Mouse (Mus musculus) neural tube, embryonic 14.5 days (tissue): ENCODE measurements around the gene Slc35a3. TPM values are rescaled to one million over a fixed set of nuclear protein-coding genes. Genes with fewer than 3 reads are reported as not detected.
A peak's percentile ranks its signal among the peaks of the same experiment; 100 is the strongest.
"Not testable (repeated sequence)": the region's sequence is repeated elsewhere in the genome, so short reads cannot be mapped to it uniquely, and the experiment has no call there.

Source experiments
- ATAC-seq: fragments of 200-750 bp; cut with Nextera tagmentation; 2 replicates; pipeline ENCODE4 v1.8.0; 2017; ENCODE audit warnings: low read depth, mild to moderate bottlenecking, moderate TSS enrichment, moderate library complexity
- H3K27ac ChIP-seq: fragments of 300-500 bp; sonication (generic); 2 replicates; pipeline ENCODE4 v1.5.1; 2014; ENCODE audit warnings: low read depth, mild to moderate bottlenecking, control low read depth, low read length, moderate library complexity, mixed read lengths
- H3K27me3 ChIP-seq: fragments of 300-500 bp; sonication (generic); 2 replicates; pipeline ENCODE4 v1.6.1; 2014; ENCODE audit warnings: low read length; ENCODE audit not compliant: control insufficient read depth, insufficient read depth
- H3K36me3 ChIP-seq: fragments of 300-500 bp; sonication (generic); 2 replicates; pipeline ENCODE4 v1.6.1; 2014; ENCODE audit warnings: low read length, mixed read lengths; ENCODE audit not compliant: control insufficient read depth, insufficient read depth
- H3K4me1 ChIP-seq: fragments of 300-500 bp; sonication (generic); 2 replicates; pipeline ENCODE4 v1.6.1; 2014; ENCODE audit warnings: low read length; ENCODE audit not compliant: control insufficient read depth, insufficient read depth
- H3K4me2 ChIP-seq: fragments of 300-500 bp; sonication (generic); 2 replicates; pipeline ENCODE4 v1.6.1; 2014; ENCODE audit warnings: mild to moderate bottlenecking, low read depth, low read length, control low read depth
- H3K4me3 ChIP-seq: fragments of 300-500 bp; sonication (generic); 2 replicates; pipeline ENCODE4 v1.5.1; 2014; ENCODE audit warnings: low read depth, low read length, control low read depth, mixed read lengths
- H3K9ac ChIP-seq: fragments of 300-500 bp; sonication (generic); replicated peaks from 2 replicates; pipeline ENCODE4 v1.6.1; 2014; ENCODE audit warnings: low read depth, mild to moderate bottlenecking, control low read depth, low read length, mixed read lengths
- H3K9me3 ChIP-seq: fragments of 300-500 bp; sonication (generic); 2 replicates; pipeline ENCODE4 v1.6.1; 2016; ENCODE audit warnings: low read length; ENCODE audit not compliant: control insufficient read depth
- WGBS: fragments of 180-500 bp; shearing (Covaris S2); extraction: QIAGEN DNeasy Blood & Tissue Kit; methylation state at CpG from one replicate; pipeline ENCODE4 v1.1.7; 2014; 5-methylcytosine and 5-hydroxymethylcytosine counted together
- polyA plus RNA-seq: library from polyadenylated mRNA; unstranded; fragments of >200 nt; fragmentation: Nextera tagmentation; extraction: Ambion mirVana; gene quantifications from 2 replicates; pipeline ENCODE4 v1.2.1, GENCODE M21; 2014

Gene Slc35a3
- 10.5 and 11.7 TPM in 2 replicates for polyA plus RNA-seq

DNA sequence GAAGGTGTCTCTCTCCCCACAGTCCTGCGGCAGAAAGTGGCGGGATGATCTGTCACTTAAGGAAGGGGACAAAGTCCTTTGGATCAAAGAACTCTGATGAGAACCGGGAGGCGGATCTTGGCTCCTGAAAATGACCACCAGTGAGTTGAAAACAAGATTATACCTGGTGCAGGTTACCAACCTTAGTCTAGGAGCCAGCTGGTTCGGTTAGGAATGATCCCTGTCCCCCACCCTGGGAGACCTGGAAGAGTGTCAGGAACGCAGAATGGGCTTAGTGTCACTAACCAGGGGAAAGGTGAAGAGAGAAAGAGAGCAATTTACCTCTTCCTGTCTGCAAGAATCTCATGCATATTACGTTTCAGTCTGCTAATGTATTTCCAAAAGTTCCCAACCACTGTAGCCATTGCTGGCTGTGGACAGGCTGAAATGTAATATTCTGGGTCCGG, at the start of gene Slc35a3:
TSS of gene Slc35a3 (minus strand) at position 396 of the 446 bp plus-strand sequence.
- peak; percentile 35 for ATAC-seq
- H3K9me3 ChIP-seq = no peaks in the 10 kb centered on the region
- 3% methylated on average over 8 of the region's 8 CpGs for WGBS

DNA sequence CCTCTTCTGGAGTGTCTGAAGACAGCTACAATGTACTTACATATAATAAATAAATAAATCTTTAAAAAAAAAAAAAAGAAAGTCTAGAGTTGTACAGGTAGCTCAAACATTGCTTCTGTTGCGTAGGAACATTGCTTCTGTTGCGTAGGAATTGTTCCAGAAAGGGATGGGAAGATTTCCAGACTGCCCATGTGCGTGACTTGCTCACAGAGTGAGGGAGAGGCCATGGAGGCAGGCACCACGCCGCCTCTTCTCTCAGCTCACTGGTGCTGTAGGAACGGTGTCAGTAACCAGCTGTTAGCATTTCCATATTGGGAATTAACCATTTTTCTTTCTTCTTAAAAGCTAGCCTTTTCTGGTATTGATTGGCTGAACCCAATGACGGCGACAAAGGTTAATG, 40.2 kb upstream of the Slc35a3 start:
- Histone ChIP-seq H3K27me3 (no peaks in the 10 kb centered on the region), H3K27ac (no peak overlapping the region), H3K4me2 (no peak overlapping the region), H3K4me3 (no peak overlapping the region), H3K4me1 (no peaks in the 10 kb centered on the region), H3K9me3 (no peaks in the 10 kb centered on the region), H3K36me3 (peaks cover 21% of the 10 kb centered on the region), H3K9ac (no peak overlapping the region)
- WGBS = 95% methylated on average over 8 of the region's 8 CpGs
- ATAC-seq = no peak

More for the DNA sequence above, at the start of gene Slc35a3:
- H3K4me1 ChIP-seq = peaks cover 10% of the 10 kb centered on the region; the same call in 1 of the 2 replicates
- H3K4me2 ChIP-seq = peak within 1 kb of the TSS; percentile 73
- H3K4me3 ChIP-seq = peak within 1 kb of the TSS; percentile 93
- no peaks in the 10 kb centered on the region for H3K27me3 ChIP-seq
- H3K27ac ChIP-seq = 0 out of 2 replicates have a peak within 1 kb of the TSS, but pooled peaks have one; percentile 18
- peak within 1 kb of the TSS; percentile 94 for H3K9ac ChIP-seq
- no peaks in the 10 kb centered on the region for H3K36me3 ChIP-seq

DNA sequence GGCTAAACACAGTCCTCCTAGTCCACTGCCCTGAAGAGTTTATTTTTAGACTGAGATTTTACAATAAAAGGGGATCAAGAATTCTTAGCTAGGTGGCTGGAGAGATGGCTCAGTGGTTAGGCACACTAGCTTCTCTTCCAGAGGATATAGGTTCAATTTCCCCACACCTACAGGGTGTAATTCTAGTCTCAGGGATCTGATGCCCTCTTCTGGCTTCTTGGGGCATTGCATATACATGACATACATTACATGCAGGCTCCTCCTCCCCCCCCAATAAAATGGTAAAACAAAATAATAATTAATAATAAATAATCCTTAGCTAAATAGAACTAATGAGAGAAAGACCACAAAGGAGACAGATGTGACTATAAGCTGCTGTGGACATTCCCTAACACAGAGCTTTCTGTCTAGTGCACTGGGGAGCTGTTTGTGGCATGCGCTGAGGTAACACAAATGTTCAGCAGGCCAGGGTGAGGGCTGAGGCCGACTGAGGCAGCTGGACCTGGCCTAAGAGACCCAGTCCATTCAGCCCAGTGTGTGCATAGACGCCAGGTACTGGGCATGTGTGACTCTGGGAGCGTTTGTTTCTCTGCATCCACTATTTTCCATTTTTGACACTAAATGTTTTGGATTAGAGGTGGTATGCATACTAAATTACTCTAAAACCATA, 38.7 kb upstream of the Slc35a3 start:
- no peak; the same call in 1 of the 2 replicates for ATAC-seq
- Histone ChIP-seq H3K27me3 (no peaks in the 10 kb centered on the region), H3K9ac (no peak overlapping the region), H3K9me3 (no peaks in the 10 kb centered on the region), H3K27ac (no peak overlapping the region), H3K36me3 (peaks cover 11% of the 10 kb centered on the region), H3K4me3 (no peak overlapping the region), H3K4me2 (no peak overlapping the region), H3K4me1 (no peaks in the 10 kb centered on the region)
- WGBS = 87% methylated on average over 4 of the region's 4 CpGs

DNA sequence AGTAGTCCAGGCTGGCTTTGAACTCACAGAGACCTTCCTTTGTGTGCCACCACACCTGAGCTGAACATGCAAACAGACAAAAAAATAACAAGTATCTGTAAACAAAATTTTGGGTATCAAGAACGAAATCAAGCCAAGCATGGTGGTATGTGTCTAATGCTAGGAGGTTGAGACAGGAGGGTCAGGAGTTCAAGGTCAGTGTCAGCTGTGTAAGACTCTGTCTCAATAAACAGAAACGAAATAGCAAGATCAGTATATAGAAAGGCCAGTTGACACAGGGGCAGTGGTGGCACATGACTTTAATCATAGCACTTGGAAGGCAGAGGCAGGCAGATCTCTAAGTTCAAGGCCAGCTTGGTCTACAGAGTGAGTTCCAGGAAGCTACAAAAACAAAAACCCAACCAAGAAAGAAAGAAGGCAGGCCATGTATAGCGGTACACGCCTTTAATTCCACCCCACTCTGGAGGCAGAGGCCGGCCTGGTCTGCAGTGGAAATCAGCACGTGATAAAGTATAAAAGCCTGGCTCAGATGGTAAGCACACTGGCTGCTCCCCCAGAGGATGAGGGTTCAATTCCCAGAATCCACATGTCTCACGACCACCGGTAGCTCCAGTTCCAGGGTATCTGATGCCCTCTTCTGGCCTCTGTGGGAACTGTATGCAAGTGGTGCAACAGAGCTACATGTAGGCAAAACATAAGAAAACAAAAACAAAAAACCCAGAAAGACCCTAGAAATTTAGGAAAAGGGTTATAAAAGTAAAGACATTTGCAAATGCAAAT, 36.0 kb upstream of the Slc35a3 start:
- no peak overlapping the region for H3K9ac ChIP-seq
- 55% methylated on average over 8 of the region's 8 CpGs for WGBS
- ATAC-seq = peak; percentile 46; the same call in 1 of the 2 replicates
- H3K36me3 ChIP-seq = peaks cover 16% of the 10 kb centered on the region
- H3K4me1 ChIP-seq = no peaks in the 10 kb centered on the region
- no peaks in the 10 kb centered on the region for H3K9me3 ChIP-seq
- H3K27ac ChIP-seq = no peak overlapping the region
- no peak overlapping the region for H3K4me2 ChIP-seq
- no peaks in the 10 kb centered on the region for H3K27me3 ChIP-seq
- no peak overlapping the region for H3K4me3 ChIP-seq

DNA sequence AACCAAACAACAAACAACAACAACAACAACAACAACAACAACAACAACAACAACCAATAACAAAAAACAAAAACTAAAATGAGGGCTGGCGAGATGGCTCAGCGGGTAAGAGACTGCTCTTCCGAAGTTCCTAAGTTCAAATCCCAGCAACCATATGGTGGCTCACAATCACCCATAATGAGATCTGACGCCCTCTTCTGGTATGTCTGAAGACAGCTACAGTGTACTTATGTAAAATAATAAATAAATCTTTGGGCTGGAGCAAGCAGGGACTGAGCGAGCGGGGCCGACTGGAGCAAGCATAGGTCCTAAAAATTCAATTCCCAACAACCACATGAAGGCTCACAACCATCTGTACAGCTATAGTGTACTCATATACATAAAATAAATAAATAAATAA, 35.0 kb upstream of the Slc35a3 start:
- peaks cover 16% of the 10 kb centered on the region for H3K36me3 ChIP-seq
- whole genome bisulfite sequencing = 95% methylated on average over 7 of the region's 7 CpGs
- H3K9me3 ChIP-seq, ATAC-seq, H3K27ac ChIP-seq, H3K9ac ChIP-seq, H3K4me1 ChIP-seq, H3K4me3 ChIP-seq, H3K4me2 ChIP-seq, H3K27me3 ChIP-seq: not testable (repeated sequence)

DNA sequence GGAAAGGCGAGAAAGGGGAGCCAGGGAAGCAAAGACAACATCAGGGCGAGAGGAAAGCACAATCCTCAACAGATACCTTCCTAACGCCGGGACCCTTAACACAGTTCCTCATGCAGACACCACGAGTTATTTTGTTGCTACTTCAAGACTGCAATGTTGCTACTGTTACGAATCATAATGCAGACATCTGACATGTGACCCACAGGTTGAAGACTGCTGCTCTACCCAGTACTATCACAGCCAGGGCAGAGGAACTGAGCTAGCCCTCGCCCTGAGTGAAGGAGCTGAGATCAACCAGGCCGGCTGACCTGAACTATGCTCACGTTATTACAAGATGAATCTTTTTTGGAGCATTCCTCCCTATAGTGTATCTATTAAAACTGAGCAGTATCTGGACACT, 28.3 kb upstream of the Slc35a3 start:
- 88% methylated on average over 9 of the region's 9 CpGs for WGBS
- Histone ChIP-seq H3K27me3 (no peaks in the 10 kb centered on the region), H3K9me3 (no peaks in the 10 kb centered on the region), H3K36me3 (peaks cover 10% of the 10 kb centered on the region; the same call in 1 of the 2 replicates), H3K27ac (no peak overlapping the region), H3K9ac (no peak overlapping the region), H3K4me2 (no peak overlapping the region), H3K4me1 (no peaks in the 10 kb centered on the region), H3K4me3 (no peak overlapping the region)
- ATAC-seq = no peak

DNA sequence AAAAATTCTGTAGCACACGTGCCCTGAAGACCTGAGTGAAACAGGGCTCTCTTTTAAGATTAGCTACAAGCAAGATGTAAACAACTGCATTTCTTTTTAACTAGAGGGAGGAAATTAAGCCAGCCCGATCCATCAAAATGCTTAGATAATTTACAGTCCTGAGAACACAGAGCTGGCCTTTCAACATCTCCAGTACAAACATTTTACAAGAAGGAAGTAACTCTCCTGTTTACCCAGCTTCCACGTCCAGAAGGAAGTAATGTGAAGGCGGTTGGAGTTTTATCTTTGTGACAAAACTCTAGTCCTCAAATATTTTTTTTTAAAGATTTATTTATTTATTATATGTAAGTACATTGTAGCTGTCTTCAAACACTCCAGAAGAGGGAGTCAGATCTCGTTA, 27.5 kb upstream of the Slc35a3 start:
- Histone ChIP-seq H3K9ac (no peak overlapping the region), H3K27me3 (no peaks in the 10 kb centered on the region), H3K4me2 (no peak overlapping the region), H3K4me3 (no peak overlapping the region), H3K4me1 (no peaks in the 10 kb centered on the region), H3K9me3 (no peaks in the 10 kb centered on the region), H3K27ac (no peak overlapping the region), H3K36me3 (peaks cover 8% of the 10 kb centered on the region; the same call in 1 of the 2 replicates)
- no peak for ATAC-seq
- WGBS = 84% methylated on average over 5 of the region's 5 CpGs

DNA sequence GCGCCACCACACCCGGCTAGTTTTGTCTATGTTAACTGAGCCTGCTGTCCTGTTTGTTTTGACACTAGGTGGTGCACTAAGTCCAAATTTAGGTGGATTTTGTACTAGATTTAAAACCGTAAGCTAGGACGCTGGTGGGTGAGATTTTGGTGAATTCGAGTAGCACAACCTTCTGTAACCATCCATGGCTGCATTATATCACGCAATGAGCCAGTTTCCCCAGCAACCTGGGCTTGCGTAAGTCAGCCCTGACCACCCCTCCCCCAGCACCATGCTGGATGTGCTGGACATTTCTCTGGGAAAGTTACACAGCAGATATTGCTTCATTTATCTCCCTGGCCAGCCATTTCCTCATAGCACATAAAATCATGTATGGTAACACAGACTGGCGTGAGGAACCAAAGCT, 24.7 kb upstream of the Slc35a3 start:
- Histone ChIP-seq H3K4me1 (no peaks in the 10 kb centered on the region), H3K9ac (no peak overlapping the region), H3K36me3 (no peaks in the 10 kb centered on the region), H3K27me3 (no peaks in the 10 kb centered on the region), H3K4me2 (no peak overlapping the region), H3K4me3 (no peak overlapping the region), H3K27ac (no peak overlapping the region), H3K9me3 (no peaks in the 10 kb centered on the region)
- no peak for ATAC-seq
- WGBS = 73% methylated on average over 8 of the region's 8 CpGs
